Mouse (Mus musculus): ENCODE data around the gene Olfr1192-ps1. TPM values are rescaled to one million over a fixed set of nuclear protein-coding genes. Genes with fewer than 3 reads are reported as not detected.
"Not testable (repeated sequence)": the region's sequence is repeated elsewhere in the genome, so short reads cannot be mapped to it uniquely, and the experiment has no call there.

Olfr1192-ps1 gene
- polyA plus RNA-seq (2012; ENCODE audit: insufficient read depth, insufficient read length, missing spikeins) = not detected in 2 replicates

GRCm38 (mm10) chr2:88648209-88648608, at the start of gene Olfr1192-ps1:
Gene Olfr1192-ps1 (plus strand): TSS chr2:88648509.
- Histone ChIP-seq H3K27ac (replicated peaks; ENCODE audit: low read depth, low read length) (no peak within 1 kb of the TSS), H3K4me1 (ENCODE audit: control insufficient read depth, insufficient read depth, insufficient read length, low read length) (no peaks in the 10 kb centered on the region), H3K4me3 (ENCODE audit: insufficient read depth, low read depth, low read length) (no peak within 1 kb of the TSS)

- H3K4me1 ChIP-seq (ENCODE audit: control insufficient read depth, insufficient read depth, insufficient read length, low read length); H3K4me3 ChIP-seq (ENCODE audit: insufficient read depth, low read depth, low read length); H3K27ac ChIP-seq (replicated peaks; ENCODE audit: low read depth, low read length): not testable (repeated sequence)
Observed at GRCm38 (mm10) chr2:88640242-88640641, 8.1 kb upstream of the Olfr1192-ps1 start, which contains the start of gene Olfr1191-ps1. Gene Olfr1191-ps1 (plus strand): TSS chr2:88640542.

GRCm38 (mm10) chr2:88675328-88675727, 27.0 kb downstream of the Olfr1192-ps1 start, which contains the start of gene Olfr1193:
Gene Olfr1193 (plus strand): TSS chr2:88675628.
- H3K27ac ChIP-seq (replicated peaks; ENCODE audit: low read depth, low read length); H3K4me1 ChIP-seq (ENCODE audit: control insufficient read depth, insufficient read depth, insufficient read length, low read length); H3K4me3 ChIP-seq (ENCODE audit: insufficient read depth, low read depth, low read length): not testable (repeated sequence)

GRCm38 (mm10) chr2:88689087-88689486, 40.8 kb downstream of the Olfr1192-ps1 start, which contains the start of gene Olfr1195:
Gene Olfr1195 (minus strand): TSS chr2:88689187.
- Histone ChIP-seq H3K4me1 (ENCODE audit: control insufficient read depth, insufficient read depth, insufficient read length, low read length) (no peaks in the 10 kb centered on the region), H3K4me3 (ENCODE audit: insufficient read depth, low read depth, low read length) (no peak within 1 kb of the TSS), H3K27ac (replicated peaks; ENCODE audit: low read depth, low read length) (no peak within 1 kb of the TSS)

- no peak within 1 kb of the TSS for H3K4me3 ChIP-seq (ENCODE audit: insufficient read depth, low read depth, low read length)
- H3K27ac ChIP-seq (replicated peaks; ENCODE audit: low read depth, low read length) = no peak within 1 kb of the TSS
- no peaks in the 10 kb centered on the region for H3K4me1 ChIP-seq (ENCODE audit: control insufficient read depth, insufficient read depth, insufficient read length, low read length)
Observed at GRCm38 (mm10) chr2:88704497-88704896, 56.2 kb downstream of the Olfr1192-ps1 start, which contains the start of gene Olfr1196. Gene Olfr1196 (minus strand): TSS chr2:88704597.

Other genes starting within 250 kb of the Olfr1192-ps1 start
- gene Olfr1179, start 242.1 kb upstream of the Olfr1192-ps1 start, polyA plus RNA-seq (2012; ENCODE audit: insufficient read depth, insufficient read length, missing spikeins) = not detected in 2 replicates
- gene Olfr1180, start 229.4 kb upstream of the Olfr1192-ps1 start, polyA plus RNA-seq (2012; ENCODE audit: insufficient read depth, insufficient read length, missing spikeins) = not detected in 2 replicates
- gene Olfr1181, start 222.3 kb upstream of the Olfr1192-ps1 start, polyA plus RNA-seq (2012; ENCODE audit: insufficient read depth, insufficient read length, missing spikeins) = not detected in 2 replicates
- not detected in 2 replicates for gene Gm13757, start 199.4 kb upstream of the Olfr1192-ps1 start, polyA plus RNA-seq (2012; ENCODE audit: insufficient read depth, insufficient read length, missing spikeins)
- not detected in 2 replicates for gene Olfr1183, start 193.6 kb upstream of the Olfr1192-ps1 start, polyA plus RNA-seq (2012; ENCODE audit: insufficient read depth, insufficient read length, missing spikeins)
- not detected in 2 replicates for gene Olfr1184, start 164.9 kb upstream of the Olfr1192-ps1 start, polyA plus RNA-seq (2012; ENCODE audit: insufficient read depth, insufficient read length, missing spikeins)
- not detected in 2 replicates for gene Olfr1185-ps1, start 155.2 kb upstream of the Olfr1192-ps1 start, polyA plus RNA-seq (2012; ENCODE audit: insufficient read depth, insufficient read length, missing spikeins)
- gene Olfr1186, start 130.0 kb upstream of the Olfr1192-ps1 start, polyA plus RNA-seq (2012; ENCODE audit: insufficient read depth, insufficient read length, missing spikeins) = not detected in 2 replicates
- gene Olfr1188, start 91.6 kb upstream of the Olfr1192-ps1 start, polyA plus RNA-seq (2012; ENCODE audit: insufficient read depth, insufficient read length, missing spikeins) = not detected in 2 replicates
- not detected in 2 replicates for gene Olfr1189, start 62.1 kb upstream of the Olfr1192-ps1 start, polyA plus RNA-seq (2012; ENCODE audit: insufficient read depth, insufficient read length, missing spikeins)
- gene Olfr1191-ps1, start 8.0 kb upstream of the Olfr1192-ps1 start, polyA plus RNA-seq (2012; ENCODE audit: insufficient read depth, insufficient read length, missing spikeins) = not detected in 2 replicates
- not detected in 2 replicates for gene Olfr1193, start 27.1 kb downstream of the Olfr1192-ps1 start, polyA plus RNA-seq (2012; ENCODE audit: insufficient read depth, insufficient read length, missing spikeins)
- gene Olfr1195, start 40.7 kb downstream of the Olfr1192-ps1 start, polyA plus RNA-seq (2012; ENCODE audit: insufficient read depth, insufficient read length, missing spikeins) = not detected in 2 replicates
- gene Olfr1196, start 56.1 kb downstream of the Olfr1192-ps1 start, polyA plus RNA-seq (2012; ENCODE audit: insufficient read depth, insufficient read length, missing spikeins) = not detected in 2 replicates
- not detected in 2 replicates for gene Olfr1197, start 83.9 kb downstream of the Olfr1192-ps1 start, polyA plus RNA-seq (2012; ENCODE audit: insufficient read depth, insufficient read length, missing spikeins)
- gene Olfr1198, start 102.9 kb downstream of the Olfr1192-ps1 start, polyA plus RNA-seq (2012; ENCODE audit: insufficient read depth, insufficient read length, missing spikeins) = not detected in 2 replicates
- not detected in 2 replicates for gene Olfr1199, start 112.0 kb downstream of the Olfr1192-ps1 start, polyA plus RNA-seq (2012; ENCODE audit: insufficient read depth, insufficient read length, missing spikeins)
- gene Olfr1200, start 122.0 kb downstream of the Olfr1192-ps1 start, polyA plus RNA-seq (2012; ENCODE audit: insufficient read depth, insufficient read length, missing spikeins) = not detected in 2 replicates
- gene Olfr1201, start 144.5 kb downstream of the Olfr1192-ps1 start, polyA plus RNA-seq (2012; ENCODE audit: insufficient read depth, insufficient read length, missing spikeins) = not detected in 2 replicates
- gene Olfr1202, start 166.0 kb downstream of the Olfr1192-ps1 start, polyA plus RNA-seq (2012; ENCODE audit: insufficient read depth, insufficient read length, missing spikeins) = not detected in 2 replicates
- gene Olfr1205, start 181.2 kb downstream of the Olfr1192-ps1 start, polyA plus RNA-seq (2012; ENCODE audit: insufficient read depth, insufficient read length, missing spikeins) = not detected in 2 replicates
- not detected in 2 replicates for gene Olfr1204, start 200.8 kb downstream of the Olfr1192-ps1 start, polyA plus RNA-seq (2012; ENCODE audit: insufficient read depth, insufficient read length, missing spikeins)
- gene Olfr1206, start 214.7 kb downstream of the Olfr1192-ps1 start, polyA plus RNA-seq (2012; ENCODE audit: insufficient read depth, insufficient read length, missing spikeins) = not detected in 2 replicates